Mouse (Mus musculus) adrenal gland, adult 18-20 months (tissue): ENCODE data around the gene Cyp1b1. TPM values are rescaled to one million over a fixed set of nuclear protein-coding genes. Genes with fewer than 3 reads are reported as not detected.

Experiments used
- DNase-seq, 2 experiments: peaks; one replicate each; pipeline ENCODE4 v3.0.0; 2021 to 2022; ENCODE audit warnings: low spot score in 2 of 2
- total RNA-seq, 2 experiments: library from RNA; stranded (reverse); gene quantifications; 1 replicate in 1 of 2; 2 replicates in 1 of 2; pipeline ENCODE4 v1.2.3; 2021

Cyp1b1 gene
- total RNA-seq, 2 experiments from 2014 or later = 28.1 to 39.5 TPM

GRCm38 (mm10) chr17:79714368-79714895, 429 bp downstream of the Cyp1b1 start:
- peak in 1 of 2 experiments; percentile 15 for DNase-seq

- peak; percentile 29 to 33 for DNase-seq
These were observed 1.1 kb downstream of the Cyp1b1 start for GRCm38 (mm10) chr17:79713643-79714367.

- no peak for DNase-seq
These were observed 1.6 kb downstream of the Cyp1b1 start for GRCm38 (mm10) chr17:79713276-79713642.

- DNase-seq = no peak
These were observed 2.3 kb downstream of the Cyp1b1 start for GRCm38 (mm10) chr17:79712536-79712935.

GRCm38 (mm10) chr17:79711944-79712343, 2.9 kb downstream of the Cyp1b1 start:
- DNase-seq = no peak

GRCm38 (mm10) chr17:79710246-79710842, 4.5 kb downstream of the Cyp1b1 start:
- DNase-seq = no peak

- DNase-seq = no peak
These were observed 5.1 kb downstream of the Cyp1b1 start for GRCm38 (mm10) chr17:79709718-79710117.

- no peak for DNase-seq
These were observed 6.7 kb downstream of the Cyp1b1 start for GRCm38 (mm10) chr17:79708168-79708567.

- no peak for DNase-seq
These were observed 9.0 kb downstream of the Cyp1b1 start for GRCm38 (mm10) chr17:79705671-79706455.

- no peak for DNase-seq
These were observed 14.0 kb downstream of the Cyp1b1 start for GRCm38 (mm10) chr17:79700871-79701270.

GRCm38 (mm10) chr17:79699197-79699596, 15.7 kb downstream of the Cyp1b1 start:
- DNase-seq = peak in 1 of 2 experiments; percentile 28

- DNase-seq = no peak
These were observed 19.3 kb downstream of the Cyp1b1 start for GRCm38 (mm10) chr17:79695541-79695940.

GRCm38 (mm10) chr17:79695106-79695505, 19.8 kb downstream of the Cyp1b1 start:
- no peak for DNase-seq

GRCm38 (mm10) chr17:79670837-79671236, 44.0 kb downstream of the Cyp1b1 start:
- DNase-seq = no peak

GRCm38 (mm10) chr17:79664106-79664417, 50.8 kb downstream of the Cyp1b1 start:
- DNase-seq = no peak

GRCm38 (mm10) chr17:79663393-79664105, 51.3 kb downstream of the Cyp1b1 start:
- DNase-seq = no peak

GRCm38 (mm10) chr17:79661848-79662247, 53.0 kb downstream of the Cyp1b1 start:
- no peak for DNase-seq

GRCm38 (mm10) chr17:79661387-79661786, 53.5 kb downstream of the Cyp1b1 start:
- peak; percentile 50 to 71 for DNase-seq

- no peak for DNase-seq
These were observed 56.0 kb downstream of the Cyp1b1 start for GRCm38 (mm10) chr17:79658863-79659262.

- DNase-seq = no peak
These were observed 56.4 kb downstream of the Cyp1b1 start for GRCm38 (mm10) chr17:79658452-79658851.

GRCm38 (mm10) chr17:79657785-79658184, 57.1 kb downstream of the Cyp1b1 start:
- no peak for DNase-seq
